Mouse (Mus musculus) ovary, postnatal 10 days (tissue): ENCODE results near the gene Fam114a2.
A peak's percentile ranks its signal among the peaks of the same experiment; 100 is the strongest.

Source experiments
- DNase-seq: peaks from one replicate; pipeline ENCODE4 v3.0.0; 2022; ENCODE audit warnings: low spot score

The Fam114a2 gene

GRCm38 (mm10) chr11:57518751-57519148, 333 bp upstream of the Fam114a2 start:
- DNase-seq = no peak

GRCm38 (mm10) chr11:57516946-57517441, 1.4 kb downstream of the Fam114a2 start:
- no peak for DNase-seq

- no peak for DNase-seq
Measured at GRCm38 (mm10) chr11:57515218-57515617, 3.2 kb downstream of the Fam114a2 start.

GRCm38 (mm10) chr11:57506899-57507298, 11.5 kb downstream of the Fam114a2 start:
- no peak for DNase-seq

GRCm38 (mm10) chr11:57503155-57503554, 15.3 kb downstream of the Fam114a2 start:
- DNase-seq = no peak

GRCm38 (mm10) chr11:57498215-57498614, 20.2 kb downstream of the Fam114a2 start:
- no peak for DNase-seq

- no peak for DNase-seq
Measured at GRCm38 (mm10) chr11:57497701-57498100, 20.7 kb downstream of the Fam114a2 start.

- no peak for DNase-seq
Measured at GRCm38 (mm10) chr11:57496462-57497039, 21.9 kb downstream of the Fam114a2 start.

- no peak for DNase-seq
Measured at GRCm38 (mm10) chr11:57488436-57488835, 30.0 kb downstream of the Fam114a2 start.

GRCm38 (mm10) chr11:57478077-57478476, 40.3 kb downstream of the Fam114a2 start:
- DNase-seq = no peak

GRCm38 (mm10) chr11:57475119-57475518, 43.3 kb downstream of the Fam114a2 start:
- no peak for DNase-seq

- no peak for DNase-seq
Measured at GRCm38 (mm10) chr11:57474296-57474941, 44.0 kb downstream of the Fam114a2 start.

- no peak for DNase-seq
Measured at GRCm38 (mm10) chr11:57470979-57471378, 47.4 kb downstream of the Fam114a2 start.

- no peak for DNase-seq
Measured at GRCm38 (mm10) chr11:57470056-57470455, 48.4 kb downstream of the Fam114a2 start.

GRCm38 (mm10) chr11:57468706-57469105, 49.7 kb downstream of the Fam114a2 start:
- DNase-seq = no peak

GRCm38 (mm10) chr11:57467159-57468110, 51.0 kb downstream of the Fam114a2 start:
- peak; percentile 35 for DNase-seq

- no peak for DNase-seq
Measured at GRCm38 (mm10) chr11:57465844-57466243, 52.6 kb downstream of the Fam114a2 start.

- DNase-seq = no peak
Measured at GRCm38 (mm10) chr11:57465025-57465424, 53.4 kb downstream of the Fam114a2 start.

- no peak for DNase-seq
Measured at GRCm38 (mm10) chr11:57459759-57460158, 58.7 kb downstream of the Fam114a2 start.

- no peak for DNase-seq
Measured at GRCm38 (mm10) chr11:57454421-57454820, 64.0 kb downstream of the Fam114a2 start.

- no peak for DNase-seq
Measured at GRCm38 (mm10) chr11:57445237-57445962, 73.0 kb downstream of the Fam114a2 start.

- peak; percentile 9 for DNase-seq
Measured at GRCm38 (mm10) chr11:57434153-57434552, 84.3 kb downstream of the Fam114a2 start.
